Mouse (Mus musculus) stomach, postnatal 0 days (tissue): ENCODE measurements around the gene Zfp423. TPM values are rescaled to one million over a fixed set of nuclear protein-coding genes. Genes with fewer than 3 reads are reported as not detected.
A peak's percentile ranks its signal among the peaks of the same experiment; 100 is the strongest.

ENCODE experiments used
- ATAC-seq: fragments of 200-750 bp; cut with Nextera tagmentation; 2 replicates; pipeline ENCODE4 v1.8.0; 2017; ENCODE audit not compliant: low FRiP score, low TSS enrichment
- DNase-seq: peaks from one replicate; pipeline ENCODE4 v3.0.0-alpha.2; 2016; ENCODE audit warnings: low spot score
- H3K27ac ChIP-seq: fragments of 300-500 bp; sonication (generic); replicated peaks from 2 replicates; pipeline ENCODE4 v1.5.1; 2014; ENCODE audit warnings: mild to moderate bottlenecking, control low read depth
- H3K27me3 ChIP-seq: fragments of 300-500 bp; sonication (generic); 2 replicates; pipeline ENCODE4 v1.6.1; 2014; ENCODE audit warnings: low read length; ENCODE audit not compliant: control insufficient read depth, insufficient read depth
- H3K36me3 ChIP-seq: fragments of 300-500 bp; sonication (generic); 2 replicates; pipeline ENCODE4 v1.6.1; 2014; ENCODE audit warnings: low read length, mixed read lengths; ENCODE audit not compliant: control insufficient read depth, insufficient read depth
- H3K4me1 ChIP-seq: fragments of 300-500 bp; sonication (generic); replicated peaks from 2 replicates; pipeline ENCODE4 v1.6.1; 2014; ENCODE audit warnings: antibody characterized with exemption; ENCODE audit not compliant: control insufficient read depth, insufficient read depth
- H3K4me2 ChIP-seq: fragments of 300-500 bp; sonication (generic); replicated peaks from 2 replicates; pipeline ENCODE4 v1.6.1; 2014; ENCODE audit warnings: low read depth, mild to moderate bottlenecking, control low read depth, moderate library complexity
- H3K4me3 ChIP-seq: fragments of 300-500 bp; sonication (generic); 2 replicates; pipeline ENCODE4 v1.5.1; 2014; ENCODE audit warnings: low read depth, low read length, control low read depth
- H3K9ac ChIP-seq: fragments of 300-500 bp; sonication (generic); 2 replicates; pipeline ENCODE4 v1.6.1; 2014; ENCODE audit warnings: mild to moderate bottlenecking, low read length, control low read depth, mixed read lengths
- H3K9me3 ChIP-seq: fragments of 300-500 bp; sonication (generic); 2 replicates; pipeline ENCODE4 v1.6.1; 2016; ENCODE audit warnings: low read length; ENCODE audit not compliant: control insufficient read depth
- CTCF ChIP-seq: IDR thresholded peaks from 2 replicates; pipeline ENCODE4 v1.5.1; 2016; ENCODE audit warnings: antibody characterized with exemption, low read depth, mild to moderate bottlenecking, moderate library complexity
- EP300 ChIP-seq: optimal IDR thresholded peaks from 2 replicates; pipeline ENCODE3; 2016; ENCODE audit warnings: antibody characterized with exemption
- WGBS: fragments of 180-500 bp; shearing (Covaris S2); extraction: QIAGEN DNeasy Blood & Tissue Kit; methylation state at CpG from one replicate; pipeline ENCODE4 v1.1.7; 2014; 5-methylcytosine and 5-hydroxymethylcytosine counted together
- polyA plus RNA-seq: library from polyadenylated mRNA; unstranded; fragments of >200 nt; fragmentation: Nextera tagmentation; extraction: Ambion mirVana; gene quantifications from 2 replicates; pipeline ENCODE4 v1.2.1, GENCODE M21; 2015

Zfp423 gene
- polyA plus RNA-seq, 1 experiment from 2014 or later = 2.6 TPM

- 0 out of 2 replicates have a peak overlapping the region, but pooled peaks have one; percentile 13 for H3K27ac ChIP-seq
- peak overlapping the region; percentile 46 for H3K4me2 ChIP-seq
- no peaks in the 10 kb centered on the region for H3K36me3 ChIP-seq
- no peaks in the 10 kb centered on the region for H3K27me3 ChIP-seq
- peak overlapping the region; percentile 12; the same call in 1 of the 2 replicates for H3K4me3 ChIP-seq
- peaks cover 7% of the 10 kb centered on the region; the same call in 1 of the 2 replicates for H3K4me1 ChIP-seq
- TF ChIP-seq EP300 (no peak), CTCF (peak; percentile 91)
- no peak overlapping the region for H3K9ac ChIP-seq
- ATAC-seq (peak; percentile 51; the same call in 1 of the 2 replicates), DNase-seq (peak; percentile 77)
- 12% methylated on average over 24 of the region's 24 CpGs for WGBS
- H3K9me3 ChIP-seq = no peaks in the 10 kb centered on the region
Measured at GRCm38 (mm10) chr8:87715731-87716682, 243.4 kb downstream of the Zfp423 start.

DNA sequence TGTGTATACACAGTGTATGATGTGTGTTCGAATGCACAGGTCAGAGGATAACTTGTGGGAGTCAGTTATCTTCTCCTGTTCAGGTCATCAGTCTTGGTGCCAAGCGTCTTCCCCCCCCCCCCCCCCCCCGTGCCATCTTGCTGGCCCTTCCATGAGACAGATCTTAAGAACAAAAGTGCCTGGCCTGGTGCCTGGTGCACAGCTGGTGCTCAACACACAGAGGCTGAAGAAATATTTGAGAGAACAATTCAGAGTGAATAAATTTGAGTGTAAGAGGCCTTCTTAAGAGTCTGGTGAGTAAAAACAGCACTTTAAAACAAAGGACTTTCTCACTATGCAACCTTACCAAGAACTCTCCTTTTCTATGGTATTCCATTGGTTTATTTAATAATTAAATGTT lies 245.4 kb downstream of the Zfp423 start:
- Histone ChIP-seq H3K27ac (no peak overlapping the region), H3K4me1 (peaks cover 7% of the 10 kb centered on the region; the same call in 1 of the 2 replicates), H3K4me3 (no peak overlapping the region), H3K27me3 (no peaks in the 10 kb centered on the region), H3K9ac (no peak overlapping the region), H3K9me3 (no peaks in the 10 kb centered on the region), H3K36me3 (no peaks in the 10 kb centered on the region), H3K4me2 (no peak overlapping the region)
- 70% methylated on average over 1 of the region's 3 CpGs for WGBS
- ATAC-seq = no peak
- no peak for DNase-seq
- no peak for TF ChIP-seq CTCF
- no peak for TF ChIP-seq EP300

GRCm38 (mm10) chr8:87711955-87712354 lies 247.4 kb downstream of the Zfp423 start:
- no peaks in the 10 kb centered on the region for H3K36me3 ChIP-seq
- TF ChIP-seq EP300 (no peak), CTCF (no peak)
- 80% methylated on average over 6 of the region's 6 CpGs for WGBS
- no peaks in the 10 kb centered on the region for H3K27me3 ChIP-seq
- H3K4me2 ChIP-seq = no peak overlapping the region
- H3K9ac ChIP-seq = no peak overlapping the region
- DNase-seq = no peak
- H3K4me3 ChIP-seq = no peak overlapping the region
- peaks cover 7% of the 10 kb centered on the region; the same call in 1 of the 2 replicates for H3K4me1 ChIP-seq
- no peaks in the 10 kb centered on the region for H3K9me3 ChIP-seq
- ATAC-seq = no peak
- no peak overlapping the region for H3K27ac ChIP-seq

DNA sequence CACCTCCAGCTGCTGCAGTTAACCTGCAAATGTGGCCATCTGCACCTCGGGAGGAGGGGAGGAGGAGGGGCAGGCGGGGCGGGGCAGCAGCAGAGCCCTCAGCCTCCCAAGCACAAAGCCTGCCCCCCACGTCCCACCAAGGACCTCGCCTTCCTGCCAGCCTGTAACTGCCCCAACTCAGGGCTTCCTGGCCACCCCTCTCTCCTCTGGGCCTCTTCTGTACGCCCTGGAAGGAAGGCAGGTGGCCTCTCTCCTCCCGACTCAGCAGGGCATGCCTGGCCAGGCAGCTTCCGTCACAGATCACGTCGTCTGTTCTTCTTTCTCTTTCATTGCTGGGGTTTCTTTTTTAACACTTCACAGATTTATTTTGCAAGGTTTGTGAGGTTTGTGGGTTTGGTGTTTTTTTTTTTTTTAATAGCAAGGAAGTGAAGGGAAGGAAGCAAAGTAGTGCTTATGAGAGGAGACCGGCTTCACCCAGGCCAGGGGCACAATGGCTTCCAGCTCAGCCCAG lies 251.2 kb downstream of the Zfp423 start:
- Histone ChIP-seq H3K4me2 (peak overlapping the region; percentile 38; the same call in 1 of the 2 replicates), H3K4me1 (no peaks in the 10 kb centered on the region), H3K4me3 (no peak overlapping the region), H3K36me3 (no peaks in the 10 kb centered on the region), H3K9ac (no peak overlapping the region), H3K27ac (no peak overlapping the region), H3K9me3 (no peaks in the 10 kb centered on the region), H3K27me3 (no peaks in the 10 kb centered on the region)
- no peak for ATAC-seq
- 19% methylated on average over 8 of the region's 11 CpGs for WGBS
- TF ChIP-seq CTCF (no peak), EP300 (no peak)
- no peak for DNase-seq

DNA sequence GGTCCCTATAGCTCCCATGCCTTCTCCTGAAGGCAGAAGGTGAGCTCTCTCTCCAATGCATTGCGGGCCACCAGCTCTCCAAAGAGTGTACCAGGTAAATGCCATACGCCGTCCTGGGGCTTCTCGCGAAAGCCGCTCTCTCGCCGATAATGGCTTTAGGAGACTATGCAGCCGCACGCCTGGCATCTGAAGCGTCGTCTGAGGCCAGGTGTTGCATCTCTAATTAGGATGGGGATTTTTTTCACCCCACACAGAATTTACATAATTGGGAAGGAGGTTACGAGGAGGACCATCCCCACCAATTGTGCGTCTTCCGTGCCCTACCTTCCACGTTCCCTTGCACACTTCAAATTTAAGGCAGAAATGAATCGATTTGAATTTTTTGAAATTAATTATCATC lies 252.2 kb downstream of the Zfp423 start:
- Histone ChIP-seq H3K4me3 (no peak overlapping the region), H3K4me2 (no peak overlapping the region), H3K27ac (no peak overlapping the region), H3K36me3 (no peaks in the 10 kb centered on the region), H3K4me1 (no peaks in the 10 kb centered on the region), H3K9me3 (no peaks in the 10 kb centered on the region), H3K9ac (no peak overlapping the region), H3K27me3 (no peaks in the 10 kb centered on the region)
- no peak for TF ChIP-seq CTCF
- TF ChIP-seq EP300 = no peak
- 88% methylated on average over 17 of the region's 17 CpGs for WGBS
- ATAC-seq (no peak), DNase-seq (no peak)

- Histone ChIP-seq H3K9ac (no peak overlapping the region), H3K4me3 (no peak overlapping the region), H3K9me3 (no peaks in the 10 kb centered on the region), H3K4me1 (no peaks in the 10 kb centered on the region), H3K27me3 (no peaks in the 10 kb centered on the region), H3K4me2 (no peak overlapping the region), H3K36me3 (no peaks in the 10 kb centered on the region), H3K27ac (no peak overlapping the region)
- TF ChIP-seq EP300 (no peak), CTCF (no peak)
- no peak for DNase-seq
- ATAC-seq = no peak
- 100% methylated on average over 3 of the region's 3 CpGs for WGBS
Measured at GRCm38 (mm10) chr8:87704756-87705155, 254.6 kb downstream of the Zfp423 start.
